16 mouse cellular contexts compared by ENCODE assay signal in the genomic region with DNA sequence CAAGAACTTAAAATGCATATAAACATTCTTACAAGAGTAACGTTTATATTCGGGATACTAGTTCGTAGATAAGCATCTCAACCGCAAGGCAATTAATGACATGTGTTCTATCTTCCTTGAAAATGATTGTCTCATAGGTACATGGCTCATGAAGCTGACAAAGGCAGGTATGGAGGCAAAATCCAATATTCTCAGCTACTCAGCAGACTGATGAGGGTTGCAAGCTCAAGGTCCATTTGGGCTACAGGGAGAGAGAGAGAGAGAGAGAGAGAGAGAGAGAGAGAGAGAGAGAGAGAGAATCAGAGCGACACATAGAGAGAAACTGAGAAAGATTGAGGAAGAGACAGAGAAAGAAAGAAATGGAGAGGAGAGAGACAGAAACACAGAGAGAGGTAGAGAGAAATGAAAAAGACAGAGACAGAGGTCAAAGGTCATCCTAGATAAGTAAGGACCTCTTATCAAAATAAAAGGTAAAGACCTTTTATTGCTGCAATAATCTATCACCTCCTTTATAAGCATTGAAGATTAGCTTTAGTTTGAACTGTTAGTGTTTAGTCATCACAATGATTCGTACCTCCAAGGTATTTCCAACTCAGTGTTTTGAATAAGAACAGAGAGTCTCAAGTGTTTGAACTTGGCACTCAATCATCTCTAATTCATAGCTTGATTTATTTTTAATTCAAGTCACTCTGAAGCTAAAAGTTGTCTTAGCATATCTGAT.
"Had no signal": no experiment of that assay in that cellular context is flagged by ENCODE, and none has a peak within 500 bp of the region (broad histone marks: within the 10 kb centered on the region; RNA-seq: fewer than 3 reads in every experiment).

No protein-coding gene starts in this region.

- H3K4me2 ChIP-seq: neural tube, embryonic 13.5 days; neural tube, embryonic 15.5 days; stomach, embryonic 15.5 days had no signal

- H3K27me3 ChIP-seq: neural tube, embryonic 13.5 days; neural tube, embryonic 15.5 days; stomach, embryonic 15.5 days had no signal

- H3K9ac ChIP-seq: neural tube, embryonic 13.5 days; neural tube, embryonic 15.5 days; stomach, embryonic 15.5 days had no signal

- H3K4me1 ChIP-seq: neural tube, embryonic 13.5 days; neural tube, embryonic 15.5 days; stomach, embryonic 15.5 days had no signal

- DNase-seq: retina, postnatal 1 day; right cerebral cortex, adult 18-20 months; right cerebral cortex, postnatal 14 days; right cerebral cortex, postnatal 25 days; right cerebral cortex, postnatal 4 days; spleen, adult 18-20 months; thymus, adult 18-20 months; thymus, adult 2 months; thymus, postnatal 14 days; thymus, postnatal 25 days; thymus, postnatal 36 days; thymus, postnatal 4 days had no signal

- H3K36me3 ChIP-seq: neural tube, embryonic 13.5 days; neural tube, embryonic 15.5 days; stomach, embryonic 15.5 days had no signal

- H3K4me3 ChIP-seq: neural tube, embryonic 13.5 days; neural tube, embryonic 15.5 days; stomach, embryonic 15.5 days had no signal

- H3K9me3 ChIP-seq: neural tube, embryonic 13.5 days; neural tube, embryonic 15.5 days; stomach, embryonic 15.5 days had no signal

- H3K27ac ChIP-seq: neural tube, embryonic 13.5 days; neural tube, embryonic 15.5 days; stomach, embryonic 15.5 days; stomach, postnatal 0 days had no signal
